Mouse (Mus musculus): ENCODE data around the gene Sptbn2. TPM values are rescaled to one million over a fixed set of nuclear protein-coding genes. Genes with fewer than 3 reads are reported as not detected.

Gene Sptbn2
- polyA plus RNA-seq, 1 experiment from 2014 or later, result 2.9 TPM

GRCm38 (mm10) chr19:4729186-4729585 lies 18.2 kb downstream of the Sptbn2 start:
- no peaks in the 10 kb centered on the region for H3K36me3 ChIP-seq
- 68% methylated on average over 9 of the region's 9 CpGs for WGBS
- H3K4me1 ChIP-seq, result no peaks in the 10 kb centered on the region
- no peaks in the 10 kb centered on the region for H3K9me3 ChIP-seq
- no peaks in the 10 kb centered on the region for H3K27me3 ChIP-seq (replicated peaks)
- H3K4me3 ChIP-seq (replicated peaks), result no peak overlapping the region
- no peak overlapping the region for H3K27ac ChIP-seq
- ATAC-seq (ENCODE audit: insufficient read depth, low FRiP score, low read depth), result no peak
- no peak overlapping the region for H3K4me2 ChIP-seq
- no peak overlapping the region for H3K9ac ChIP-seq

GRCm38 (mm10) chr19:4733052-4733451 lies 22.1 kb downstream of the Sptbn2 start:
- H3K4me3 ChIP-seq (replicated peaks), result no peak overlapping the region
- ATAC-seq (ENCODE audit: insufficient read depth, low FRiP score, low read depth), result no peak
- WGBS, result 84% methylated on average over 3 of the region's 3 CpGs

GRCm38 (mm10) chr19:4737866-4738265 lies 26.9 kb downstream of the Sptbn2 start:
- Histone ChIP-seq H3K4me3 (replicated peaks) (no peak overlapping the region), H3K9me3 (no peaks in the 10 kb centered on the region), H3K27me3 (replicated peaks) (no peaks in the 10 kb centered on the region), H3K36me3 (0 out of 2 replicates have a peak, but pooled peaks cover 8% of the 10 kb centered on the region), H3K27ac (no peak overlapping the region), H3K9ac (no peak overlapping the region), H3K4me2 (no peak overlapping the region), H3K4me1 (no peaks in the 10 kb centered on the region)
- no peak for ATAC-seq (ENCODE audit: insufficient read depth, low FRiP score, low read depth)
- 84% methylated on average over 13 of the region's 13 CpGs for WGBS

More at GRCm38 (mm10) chr19:4733052-4733451, 22.1 kb downstream of the Sptbn2 start:
- H3K4me1 ChIP-seq, result no peaks in the 10 kb centered on the region
- H3K27ac ChIP-seq, result no peak overlapping the region
- H3K4me2 ChIP-seq, result no peak overlapping the region
- no peak overlapping the region for H3K9ac ChIP-seq
- H3K9me3 ChIP-seq, result no peaks in the 10 kb centered on the region
- 0 out of 2 replicates have a peak, but pooled peaks cover under 1% of the 10 kb centered on the region for H3K36me3 ChIP-seq
- no peaks in the 10 kb centered on the region for H3K27me3 ChIP-seq (replicated peaks)

GRCm38 (mm10) chr19:4739053-4739452 lies 28.1 kb downstream of the Sptbn2 start:
- Histone ChIP-seq H3K9me3 (no peaks in the 10 kb centered on the region), H3K4me1 (no peaks in the 10 kb centered on the region), H3K36me3 (0 out of 2 replicates have a peak, but pooled peaks cover 8% of the 10 kb centered on the region), H3K27ac (no peak overlapping the region), H3K9ac (no peak overlapping the region), H3K27me3 (replicated peaks) (no peaks in the 10 kb centered on the region), H3K4me2 (no peak overlapping the region), H3K4me3 (replicated peaks) (no peak overlapping the region)
- WGBS, result 93% methylated on average over 11 of the region's 11 CpGs
- no peak for ATAC-seq (ENCODE audit: insufficient read depth, low FRiP score, low read depth)

GRCm38 (mm10) chr19:4739762-4740161 lies 28.8 kb downstream of the Sptbn2 start:
- no peaks in the 10 kb centered on the region for H3K4me1 ChIP-seq
- H3K27ac ChIP-seq, result no peak overlapping the region
- H3K9ac ChIP-seq, result no peak overlapping the region
- H3K9me3 ChIP-seq, result no peaks in the 10 kb centered on the region
- 0 out of 2 replicates have a peak, but pooled peaks cover 8% of the 10 kb centered on the region for H3K36me3 ChIP-seq
- H3K4me2 ChIP-seq, result no peak overlapping the region
- no peak overlapping the region for H3K4me3 ChIP-seq (replicated peaks)
- ATAC-seq (ENCODE audit: insufficient read depth, low FRiP score, low read depth), result no peak
- no peaks in the 10 kb centered on the region for H3K27me3 ChIP-seq (replicated peaks)
- WGBS, result 92% methylated on average over 5 of the region's 5 CpGs

- WGBS, result 68% methylated on average over 10 of the region's 10 CpGs
Measured at GRCm38 (mm10) chr19:4741482-4741881, 30.5 kb downstream of the Sptbn2 start.

GRCm38 (mm10) chr19:4742229-4742628 lies 31.3 kb downstream of the Sptbn2 start:
- Histone ChIP-seq H3K4me1 (no peaks in the 10 kb centered on the region), H3K9ac (no peak overlapping the region), H3K9me3 (no peaks in the 10 kb centered on the region), H3K4me3 (replicated peaks) (no peak overlapping the region), H3K27ac (no peak overlapping the region), H3K27me3 (replicated peaks) (no peaks in the 10 kb centered on the region), H3K4me2 (no peak overlapping the region), H3K36me3 (0 out of 2 replicates have a peak, but pooled peaks cover 8% of the 10 kb centered on the region)
- 90% methylated on average over 6 of the region's 6 CpGs for WGBS
- ATAC-seq (ENCODE audit: insufficient read depth, low FRiP score, low read depth), result no peak

More at GRCm38 (mm10) chr19:4741482-4741881, 30.5 kb downstream of the Sptbn2 start:
- Histone ChIP-seq H3K36me3 (0 out of 2 replicates have a peak, but pooled peaks cover 8% of the 10 kb centered on the region), H3K4me2 (no peak overlapping the region), H3K9me3 (no peaks in the 10 kb centered on the region), H3K4me3 (replicated peaks) (no peak overlapping the region), H3K27ac (no peak overlapping the region), H3K4me1 (no peaks in the 10 kb centered on the region), H3K9ac (no peak overlapping the region), H3K27me3 (replicated peaks) (no peaks in the 10 kb centered on the region)
- ATAC-seq (ENCODE audit: insufficient read depth, low FRiP score, low read depth), result no peak

- no peak overlapping the region for H3K4me2 ChIP-seq
- 41% methylated on average over 5 of the region's 5 CpGs for WGBS
Measured at GRCm38 (mm10) chr19:4743524-4743923, 32.6 kb downstream of the Sptbn2 start.

GRCm38 (mm10) chr19:4744026-4744425 lies 33.1 kb downstream of the Sptbn2 start:
- Histone ChIP-seq H3K27ac (no peak overlapping the region), H3K4me3 (replicated peaks) (no peak overlapping the region), H3K36me3 (0 out of 2 replicates have a peak, but pooled peaks cover 2% of the 10 kb centered on the region), H3K27me3 (replicated peaks) (no peaks in the 10 kb centered on the region), H3K4me1 (no peaks in the 10 kb centered on the region), H3K4me2 (no peak overlapping the region), H3K9me3 (no peaks in the 10 kb centered on the region), H3K9ac (no peak overlapping the region)
- no peak for ATAC-seq (ENCODE audit: insufficient read depth, low FRiP score, low read depth)
- WGBS, result 79% methylated on average over 14 of the region's 14 CpGs

More at GRCm38 (mm10) chr19:4743524-4743923, 32.6 kb downstream of the Sptbn2 start:
- H3K36me3 ChIP-seq, result 0 out of 2 replicates have a peak, but pooled peaks cover 4% of the 10 kb centered on the region
- H3K4me1 ChIP-seq, result no peaks in the 10 kb centered on the region
- H3K9ac ChIP-seq, result no peak overlapping the region
- ATAC-seq (ENCODE audit: insufficient read depth, low FRiP score, low read depth), result no peak
- H3K27ac ChIP-seq, result no peak overlapping the region
- no peak overlapping the region for H3K4me3 ChIP-seq (replicated peaks)
- no peaks in the 10 kb centered on the region for H3K9me3 ChIP-seq
- H3K27me3 ChIP-seq (replicated peaks), result no peaks in the 10 kb centered on the region

- no peaks in the 10 kb centered on the region for H3K4me1 ChIP-seq
- H3K9me3 ChIP-seq, result no peaks in the 10 kb centered on the region
- no peaks in the 10 kb centered on the region for H3K36me3 ChIP-seq
- H3K27ac ChIP-seq, result no peak overlapping the region
- no peak for ATAC-seq (ENCODE audit: insufficient read depth, low FRiP score, low read depth)
- no peak overlapping the region for H3K4me2 ChIP-seq
- no peak overlapping the region for H3K4me3 ChIP-seq (replicated peaks)
- no peaks in the 10 kb centered on the region for H3K27me3 ChIP-seq (replicated peaks)
- H3K9ac ChIP-seq, result no peak overlapping the region
- WGBS, result 61% methylated on average over 9 of the region's 9 CpGs
Measured at GRCm38 (mm10) chr19:4745057-4745456, 34.1 kb downstream of the Sptbn2 start.

GRCm38 (mm10) chr19:4745681-4746080 lies 34.7 kb downstream of the Sptbn2 start:
- no peak overlapping the region for H3K4me2 ChIP-seq
- no peaks in the 10 kb centered on the region for H3K4me1 ChIP-seq
- ATAC-seq (ENCODE audit: insufficient read depth, low FRiP score, low read depth), result no peak
- H3K9ac ChIP-seq, result no peak overlapping the region
- H3K36me3 ChIP-seq, result no peaks in the 10 kb centered on the region
- 90% methylated on average over 10 of the region's 10 CpGs for WGBS
- H3K27ac ChIP-seq, result no peak overlapping the region
- H3K4me3 ChIP-seq (replicated peaks), result no peak overlapping the region
- no peaks in the 10 kb centered on the region for H3K27me3 ChIP-seq (replicated peaks)
- H3K9me3 ChIP-seq, result no peaks in the 10 kb centered on the region

GRCm38 (mm10) chr19:4746611-4747010 lies 35.6 kb downstream of the Sptbn2 start:
- H3K27me3 ChIP-seq (replicated peaks), result no peaks in the 10 kb centered on the region
- no peak overlapping the region for H3K4me2 ChIP-seq
- ATAC-seq (ENCODE audit: insufficient read depth, low FRiP score, low read depth), result no peak
- WGBS, result 82% methylated on average over 14 of the region's 14 CpGs
- H3K27ac ChIP-seq, result no peak overlapping the region
- H3K4me1 ChIP-seq, result no peaks in the 10 kb centered on the region
- no peak overlapping the region for H3K4me3 ChIP-seq (replicated peaks)
- no peaks in the 10 kb centered on the region for H3K36me3 ChIP-seq
- H3K9ac ChIP-seq, result no peak overlapping the region
- H3K9me3 ChIP-seq, result no peaks in the 10 kb centered on the region

Data from stomach, embryonic 15.5 days (tissue).